Mouse (Mus musculus) midbrain, embryonic 12.5 days (tissue): ENCODE results near the gene Chga. TPM values are rescaled to one million over a fixed set of nuclear protein-coding genes. Genes with fewer than 3 reads are reported as not detected.

Experiments
- ATAC-seq: fragments of 200-750 bp; cut with Nextera tagmentation; 2 replicates; pipeline ENCODE4 v1.8.0; 2017; ENCODE audit warnings: low read depth, moderate TSS enrichment, moderate library complexity; ENCODE audit not compliant: low FRiP score
- H3K27ac ChIP-seq: fragments of 300-500 bp; sonication (generic); replicated peaks from 2 replicates; pipeline ENCODE4 v1.5.1; 2016; ENCODE audit warnings: mild to moderate bottlenecking
- H3K27me3 ChIP-seq: fragments of 300-500 bp; sonication (generic); 2 replicates; pipeline ENCODE4 v1.6.1; 2016; ENCODE audit warnings: mild to moderate bottlenecking
- H3K36me3 ChIP-seq: fragments of 300-500 bp; sonication (generic); 2 replicates; pipeline ENCODE4 v1.6.1; 2016
- H3K4me1 ChIP-seq: fragments of 300-500 bp; sonication (generic); 2 replicates; pipeline ENCODE4 v1.6.1; 2016
- H3K4me2 ChIP-seq: fragments of 300-500 bp; sonication (generic); replicated peaks from 2 replicates; pipeline ENCODE4 v1.6.1; 2016; ENCODE audit warnings: mild to moderate bottlenecking, moderate library complexity
- H3K4me3 ChIP-seq: fragments of 300-500 bp; sonication (generic); 2 replicates; pipeline ENCODE4 v1.5.1; 2016; ENCODE audit warnings: mild to moderate bottlenecking
- H3K9ac ChIP-seq: fragments of 300-500 bp; sonication (generic); replicated peaks from 2 replicates; pipeline ENCODE4 v1.6.1; 2016; ENCODE audit warnings: mild to moderate bottlenecking, moderate library complexity
- H3K9me3 ChIP-seq: fragments of 300-500 bp; sonication (generic); 2 replicates; pipeline ENCODE4 v1.6.1; 2016; ENCODE audit warnings: mild to moderate bottlenecking
- WGBS: fragments of 180-500 bp; shearing (Covaris S2); methylation state at CpG from one replicate; pipeline ENCODE4 v1.1.7; 2016; 5-methylcytosine and 5-hydroxymethylcytosine counted together
- polyA plus RNA-seq: library from polyadenylated mRNA; unstranded; fragments of >200 nt; fragmentation: Nextera tagmentation; extraction: Ambion mirVana; gene quantifications from 2 replicates; pipeline ENCODE4 v1.2.1, GENCODE M21; 2016

The Chga gene
- polyA plus RNA-seq, 1 experiment from 2014 or later: 44.6 TPM

- ATAC-seq: no peak
- Histone ChIP-seq H3K36me3 (no peaks in the 10 kb centered on the region), H3K4me1 (peaks cover 26% of the 10 kb centered on the region), H3K9ac (no peak overlapping the region), H3K27me3 (no peaks in the 10 kb centered on the region), H3K9me3 (no peaks in the 10 kb centered on the region), H3K27ac (no peak overlapping the region), H3K4me3 (no peak overlapping the region), H3K4me2 (no peak overlapping the region)
- WGBS: 88% methylated on average over 6 of the region's 6 CpGs
These were observed 50.8 kb downstream of the Chga start for GRCm38 (mm10) chr12:102605607-102606006.

DNA sequence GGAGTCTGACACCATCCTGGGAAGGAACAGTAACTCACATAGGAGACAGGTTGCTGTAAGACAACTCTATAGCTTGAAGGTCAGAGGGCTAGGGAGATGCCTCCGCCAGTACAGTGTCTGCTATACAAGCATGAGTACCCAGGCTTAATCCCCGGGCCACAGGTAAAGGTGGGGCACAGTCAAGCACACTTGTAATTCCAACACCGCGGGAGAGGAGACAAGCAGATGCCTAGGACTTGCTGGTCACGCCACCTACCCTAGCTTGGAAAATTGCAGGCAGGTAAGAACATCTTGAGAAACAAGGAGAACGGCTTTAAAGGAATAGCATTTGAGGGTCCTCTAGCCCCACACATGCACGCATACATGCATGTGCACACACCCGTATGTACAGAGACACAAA lies 52.3 kb downstream of the Chga start:
- Histone ChIP-seq H3K36me3 (no peaks in the 10 kb centered on the region), H3K9me3 (no peaks in the 10 kb centered on the region), H3K27ac (no peak overlapping the region), H3K4me2 (no peak overlapping the region), H3K4me3 (no peak overlapping the region), H3K4me1 (peaks cover 11% of the 10 kb centered on the region), H3K9ac (no peak overlapping the region), H3K27me3 (no peaks in the 10 kb centered on the region)
- 89% methylated on average over 8 of the region's 8 CpGs for WGBS
- no peak for ATAC-seq

GRCm38 (mm10) chr12:102607808-102608517 lies 53.2 kb downstream of the Chga start:
- 84% methylated on average over 11 of the region's 11 CpGs for WGBS
- no peaks in the 10 kb centered on the region for H3K36me3 ChIP-seq
- no peak overlapping the region for H3K9ac ChIP-seq
- no peaks in the 10 kb centered on the region for H3K27me3 ChIP-seq
- H3K4me2 ChIP-seq: no peak overlapping the region
- 0 out of 2 replicates have a peak, but pooled peaks cover 7% of the 10 kb centered on the region for H3K4me1 ChIP-seq
- no peaks in the 10 kb centered on the region for H3K9me3 ChIP-seq
- H3K27ac ChIP-seq: no peak overlapping the region
- no peak overlapping the region for H3K4me3 ChIP-seq
- ATAC-seq: no peak

DNA sequence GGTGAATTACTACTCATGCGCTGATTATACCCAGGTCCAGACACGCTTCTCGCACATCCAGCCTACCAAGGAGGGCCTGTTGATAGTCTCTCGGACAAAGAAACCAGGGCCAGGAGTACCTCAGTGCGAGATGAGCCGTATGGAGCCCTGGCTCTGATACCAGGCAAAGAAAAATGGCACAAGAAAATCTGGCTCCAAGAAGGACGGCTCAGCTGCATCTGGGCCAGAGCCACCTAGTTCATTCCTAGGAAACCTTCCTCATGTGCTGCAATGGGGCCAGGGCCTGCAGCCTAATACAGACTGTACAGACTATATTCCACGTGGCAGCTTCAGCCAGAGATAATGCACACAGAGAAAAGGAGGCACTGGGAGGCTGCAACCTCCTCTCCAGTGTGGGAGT lies 56.2 kb downstream of the Chga start:
- H3K9me3 ChIP-seq: no peaks in the 10 kb centered on the region
- WGBS: 94% methylated on average over 8 of the region's 8 CpGs
- no peaks in the 10 kb centered on the region for H3K36me3 ChIP-seq
- no peak overlapping the region for H3K4me3 ChIP-seq
- H3K4me2 ChIP-seq: no peak overlapping the region
- H3K27me3 ChIP-seq: no peaks in the 10 kb centered on the region
- no peak for ATAC-seq
- H3K9ac ChIP-seq: no peak overlapping the region
- H3K4me1 ChIP-seq: 0 out of 2 replicates have a peak, but pooled peaks cover 8% of the 10 kb centered on the region
- no peak overlapping the region for H3K27ac ChIP-seq

DNA sequence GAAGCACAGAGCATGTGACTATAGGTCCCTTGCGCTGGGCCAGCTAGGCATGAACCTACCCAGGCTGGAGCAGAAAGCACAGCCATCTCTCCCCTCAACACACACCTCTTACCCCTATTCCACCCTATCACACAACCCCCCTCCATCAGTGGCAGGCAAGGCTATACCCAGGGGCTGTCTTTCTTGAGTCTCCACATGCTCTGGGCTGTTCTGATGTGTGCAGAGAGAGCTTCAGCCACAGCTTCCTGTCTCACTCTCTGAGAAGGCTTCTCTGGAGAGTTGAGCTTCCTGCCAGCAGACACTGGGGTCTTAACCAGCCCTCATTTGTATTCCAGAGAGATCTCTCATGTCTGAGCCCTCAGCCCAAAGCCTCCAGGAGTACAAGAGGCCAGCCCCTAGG lies 57.7 kb downstream of the Chga start:
- peak; percentile 49; the same call in 1 of the 2 replicates for ATAC-seq
- 100% methylated on average over 1 of the region's 1 CpGs for WGBS
- peak overlapping the region; percentile 40; the same call in 1 of the 2 replicates for H3K27ac ChIP-seq

GRCm38 (mm10) chr12:102613411-102613810 lies 58.6 kb downstream of the Chga start:
- H3K4me3 ChIP-seq: no peak overlapping the region
- H3K27ac ChIP-seq: no peak overlapping the region
- no peak overlapping the region for H3K4me2 ChIP-seq
- no peak overlapping the region for H3K9ac ChIP-seq
- 87% methylated on average over 4 of the region's 4 CpGs for WGBS
- no peak for ATAC-seq
- H3K36me3 ChIP-seq: no peaks in the 10 kb centered on the region
- H3K27me3 ChIP-seq: no peaks in the 10 kb centered on the region
- H3K4me1 ChIP-seq: 0 out of 2 replicates have a peak, but pooled peaks cover 8% of the 10 kb centered on the region
- no peaks in the 10 kb centered on the region for H3K9me3 ChIP-seq

More for the DNA sequence above, 57.7 kb downstream of the Chga start:
- Histone ChIP-seq H3K4me3 (no peak overlapping the region), H3K27me3 (no peaks in the 10 kb centered on the region), H3K9me3 (no peaks in the 10 kb centered on the region), H3K4me1 (0 out of 2 replicates have a peak, but pooled peaks cover 8% of the 10 kb centered on the region), H3K9ac (no peak overlapping the region), H3K4me2 (no peak overlapping the region), H3K36me3 (no peaks in the 10 kb centered on the region)

Other genes starting within 250 kb of the Chga start
- 55.6 and 61.7 TPM in 2 replicates for gene Lgmn, start 115.2 kb upstream of the Chga start, polyA plus RNA-seq
- 32.1 and 35.2 TPM in 2 replicates for gene Golga5, start 85.8 kb upstream of the Chga start, polyA plus RNA-seq
- gene Itpk1, start 150.0 kb downstream of the Chga start, polyA plus RNA-seq: 15.4 and 17.2 TPM in 2 replicates
- 36.8 and 41.6 TPM in 2 replicates for gene Moap1, start 188.7 kb downstream of the Chga start, polyA plus RNA-seq
- 12.6 TPM in 2 replicates for gene Tmem251, start 188.8 kb downstream of the Chga start, polyA plus RNA-seq
- gene Gm28051, start 202.8 kb downstream of the Chga start, polyA plus RNA-seq: not detected in 2 replicates
- 46.0 and 48.2 TPM in 2 replicates for gene Gon7, start 202.8 kb downstream of the Chga start, polyA plus RNA-seq
- gene Ubr7, start 203.0 kb downstream of the Chga start, polyA plus RNA-seq: 54.1 and 56.0 TPM in 2 replicates
- 32.6 and 36.8 TPM in 2 replicates for gene Gm20604, start 203.7 kb downstream of the Chga start, polyA plus RNA-seq